ENCODE assay signal across 19 mouse cellular contexts in genomic region chr3:28013441-28013840, GRCm38 (mm10).
DNase-seq lines count a peak whose midpoint lies in the region; ATAC-seq and TF ChIP-seq lines count a peak whose summit lies in the region.
"Had no signal": no experiment of that assay in that cellular context is flagged by ENCODE, and none has a peak within 500 bp of the region (broad histone marks: within the 10 kb centered on the region; RNA-seq: fewer than 3 reads in every experiment).

No protein-coding gene starts in this region.

- DNase-seq in embryonic facial prominence, embryonic 14.5 days (ENCODE audit: low spot score), result peak; percentile 45
- no peak for DNase-seq in embryonic facial prominence, embryonic 10.5 days (ENCODE audit: low spot score)
- DNase-seq in heart, postnatal 10 days, result peak; percentile 18 to 21
- no peak for DNase-seq in heart, postnatal 25 days (ENCODE audit: low spot score)
- peak; percentile 14 for DNase-seq in midbrain, postnatal 0 days (ENCODE audit: low spot score)
- peak; percentile 2 for DNase-seq in stomach, postnatal 0 days (ENCODE audit: low spot score)
- DNase-seq in kidney, postnatal 14 days, result no peak
- DNase-seq: adrenal gland, adult 8-10 months; B cell, adult 2 months; cerebellum, adult 18-20 months; cerebellum, adult 9-11 months; gastrocnemius, postnatal 36 days; heart, postnatal 36 days had no signal

- intact Hi-C loops in heart, postnatal 10 days (cut with DNase I), result no loop called here
- intact Hi-C loops in heart, postnatal 25 days (cut with DNase I), result no loop called here

- TF ChIP-seq EP300 in stomach, postnatal 0 days (optimal IDR thresholded peaks at IDR 0.05), result no peak

- no peak for TF ChIP-seq CTCF in midbrain, postnatal 0 days (IDR thresholded peaks at IDR 0.05)
- TF ChIP-seq CTCF in stomach, postnatal 0 days (IDR thresholded peaks at IDR 0.05; ENCODE audit: low read depth), result no peak

- H3K36me3 ChIP-seq in embryonic facial prominence, embryonic 14.5 days (ENCODE audit: control insufficient read depth, insufficient read depth, low read length), result no peaks in the 10 kb centered on the region
- H3K36me3 ChIP-seq in embryonic facial prominence, embryonic 10.5 days (replicated peaks), result no peaks in the 10 kb centered on the region
- no peaks in the 10 kb centered on the region for H3K36me3 ChIP-seq in midbrain, postnatal 0 days (ENCODE audit: insufficient read depth, low read length)
- no peaks in the 10 kb centered on the region for H3K36me3 ChIP-seq in midbrain, embryonic 13.5 days
- no peaks in the 10 kb centered on the region for H3K36me3 ChIP-seq in stomach, postnatal 0 days (ENCODE audit: control insufficient read depth, insufficient read depth, low read length)
- H3K36me3 ChIP-seq: forebrain, embryonic 15.5 days; G1E; hindbrain, embryonic 12.5 days had no signal

- H3K4me2 ChIP-seq in embryonic facial prominence, embryonic 14.5 days (ENCODE audit: low read depth, low read length), result no peak overlapping the region
- no peak overlapping the region for H3K4me2 ChIP-seq in midbrain, postnatal 0 days (ENCODE audit: low read depth, low read length, poor library complexity, severe bottlenecking)
- H3K4me2 ChIP-seq in midbrain, embryonic 13.5 days (replicated peaks), result no peak overlapping the region
- no peak overlapping the region for H3K4me2 ChIP-seq in stomach, postnatal 0 days (replicated peaks; ENCODE audit: low read depth)
- H3K4me2 ChIP-seq: forebrain, embryonic 15.5 days; hindbrain, embryonic 12.5 days had no signal

- H3K4me1 ChIP-seq in embryonic facial prominence, embryonic 14.5 days (ENCODE audit: control insufficient read depth, insufficient read depth, low read length), result peaks cover 3% of the 10 kb centered on the region; the same call in 1 of the 2 replicates
- no peaks in the 10 kb centered on the region for H3K4me1 ChIP-seq in embryonic facial prominence, embryonic 10.5 days
- no peaks in the 10 kb centered on the region for H3K4me1 ChIP-seq in midbrain, postnatal 0 days (ENCODE audit: insufficient read depth, low read length)
- H3K4me1 ChIP-seq in midbrain, embryonic 13.5 days (replicated peaks), result peaks cover 3% of the 10 kb centered on the region; the same call in 1 of the 2 replicates
- no peaks in the 10 kb centered on the region for H3K4me1 ChIP-seq in stomach, postnatal 0 days (replicated peaks; ENCODE audit: control insufficient read depth, insufficient read depth)
- H3K4me1 ChIP-seq: hindbrain, embryonic 12.5 days had no signal

- H3K27ac ChIP-seq in embryonic facial prominence, embryonic 14.5 days (replicated peaks; ENCODE audit: low read depth, low read length), result no peak overlapping the region
- no peak overlapping the region for H3K27ac ChIP-seq in embryonic facial prominence, embryonic 10.5 days (replicated peaks)
- peak overlapping the region; percentile 26; the same call in 1 of the 2 replicates for H3K27ac ChIP-seq in midbrain, postnatal 0 days (ENCODE audit: low read depth, low read length)
- no peak overlapping the region for H3K27ac ChIP-seq in midbrain, embryonic 13.5 days
- no peak overlapping the region for H3K27ac ChIP-seq in stomach, postnatal 0 days (replicated peaks)
- H3K27ac ChIP-seq: forebrain, embryonic 15.5 days; hindbrain, embryonic 12.5 days had no signal

- no peak overlapping the region for H3K4me3 ChIP-seq in embryonic facial prominence, embryonic 14.5 days (ENCODE audit: low read depth, low read length)
- H3K4me3 ChIP-seq in embryonic facial prominence, embryonic 10.5 days, result no peak overlapping the region
- no peak overlapping the region for H3K4me3 ChIP-seq in midbrain, postnatal 0 days (ENCODE audit: low read depth, low read length)
- H3K4me3 ChIP-seq in midbrain, embryonic 13.5 days (replicated peaks), result no peak overlapping the region
- no peak overlapping the region for H3K4me3 ChIP-seq in stomach, postnatal 0 days (ENCODE audit: low read depth, low read length)
- H3K4me3 ChIP-seq: forebrain, embryonic 15.5 days; hindbrain, embryonic 12.5 days had no signal

- no peak for ATAC-seq in embryonic facial prominence, embryonic 14.5 days (ENCODE audit: low read depth)
- ATAC-seq in midbrain, postnatal 0 days (ENCODE audit: low FRiP score), result no peak
- ATAC-seq in midbrain, embryonic 13.5 days, result no peak
- no peak for ATAC-seq in stomach, postnatal 0 days (ENCODE audit: low FRiP score, low TSS enrichment)
- ATAC-seq: CD4-positive, CD25-positive, alpha-beta regulatory T cell, adult 4 months; forebrain, embryonic 15.5 days; hindbrain, embryonic 16.5 days had no signal

- H3K9me3 ChIP-seq in embryonic facial prominence, embryonic 14.5 days (ENCODE audit: control insufficient read depth, low read length), result no peaks in the 10 kb centered on the region
- H3K9me3 ChIP-seq in embryonic facial prominence, embryonic 10.5 days, result no peaks in the 10 kb centered on the region
- H3K9me3 ChIP-seq in midbrain, postnatal 0 days (ENCODE audit: low read length), result no peaks in the 10 kb centered on the region
- no peaks in the 10 kb centered on the region; the same call in 1 of the 2 replicates for H3K9me3 ChIP-seq in midbrain, embryonic 13.5 days
- H3K9me3 ChIP-seq in stomach, postnatal 0 days (ENCODE audit: control insufficient read depth, low read length), result no peaks in the 10 kb centered on the region
- H3K9me3 ChIP-seq: forebrain, embryonic 15.5 days; G1E; hindbrain, embryonic 12.5 days had no signal

- WGBS in embryonic facial prominence, embryonic 14.5 days, result 49% methylated on average over 6 of the region's 6 CpGs
- WGBS in embryonic facial prominence, embryonic 10.5 days, result 76% methylated on average over 6 of the region's 6 CpGs
- WGBS in midbrain, postnatal 0 days, result 23% methylated on average over 6 of the region's 6 CpGs
- WGBS in midbrain, embryonic 13.5 days, result 34% methylated on average over 6 of the region's 6 CpGs
- 76% methylated on average over 6 of the region's 6 CpGs for WGBS in stomach, postnatal 0 days

- H3K9ac ChIP-seq in embryonic facial prominence, embryonic 14.5 days (ENCODE audit: low read depth, low read length), result no peak overlapping the region
- no peak overlapping the region for H3K9ac ChIP-seq in midbrain, postnatal 0 days (replicated peaks; ENCODE audit: low read length, poor library complexity, severe bottlenecking)
- H3K9ac ChIP-seq in midbrain, embryonic 13.5 days (replicated peaks), result no peak overlapping the region
- H3K9ac ChIP-seq in stomach, postnatal 0 days (ENCODE audit: low read length), result no peak overlapping the region
- H3K9ac ChIP-seq: forebrain, embryonic 15.5 days; hindbrain, embryonic 12.5 days had no signal

- H3K27me3 ChIP-seq in embryonic facial prominence, embryonic 14.5 days (replicated peaks; ENCODE audit: control insufficient read depth, insufficient read depth, low read length), result no peaks in the 10 kb centered on the region
- H3K27me3 ChIP-seq in embryonic facial prominence, embryonic 10.5 days (replicated peaks; ENCODE audit: low read depth, poor library complexity, severe bottlenecking), result no peaks in the 10 kb centered on the region
- H3K27me3 ChIP-seq in midbrain, postnatal 0 days (ENCODE audit: insufficient read depth, low read length), result no peaks in the 10 kb centered on the region
- no peaks in the 10 kb centered on the region for H3K27me3 ChIP-seq in midbrain, embryonic 13.5 days
- H3K27me3 ChIP-seq in stomach, postnatal 0 days (ENCODE audit: control insufficient read depth, insufficient read depth, low read length), result no peaks in the 10 kb centered on the region
- H3K27me3 ChIP-seq: forebrain, embryonic 15.5 days; hindbrain, embryonic 12.5 days had no signal

Comparison
In these comparisons a context has a peak if more than half of its experiments do, and no peak if none do; other contexts are left out.
1. DNase-seq: peak in embryonic facial prominence, embryonic 14.5 days (single experiment), heart, postnatal 10 days (2 of 2), midbrain, postnatal 0 days (single experiment) and stomach, postnatal 0 days (single experiment); none in embryonic facial prominence, embryonic 10.5 days (single experiment), heart, postnatal 25 days (single experiment) and kidney, postnatal 14 days (single experiment).